Mouse (Mus musculus) midbrain, embryonic 16.5 days (tissue): Measurements from ENCODE around the gene Ttc28. TPM values are rescaled to one million over a fixed set of nuclear protein-coding genes. Genes with fewer than 3 reads are reported as not detected.

Source experiments
- ATAC-seq: fragments of 200-750 bp; cut with Nextera tagmentation; 2 replicates; pipeline ENCODE4 v1.8.0; 2017; ENCODE audit warnings: moderate TSS enrichment
- H3K27ac ChIP-seq: fragments of 300-500 bp; sonication (generic); 2 replicates; pipeline ENCODE4 v1.5.1; 2014; ENCODE audit warnings: mild to moderate bottlenecking, low read length, mixed read lengths
- H3K27me3 ChIP-seq: fragments of 300-500 bp; sonication (generic); 2 replicates; pipeline ENCODE4 v1.6.1; 2014; ENCODE audit warnings: low read depth, low read length, mixed read lengths; ENCODE audit not compliant: control insufficient read depth, insufficient read depth
- H3K36me3 ChIP-seq: fragments of 300-500 bp; sonication (generic); 2 replicates; pipeline ENCODE4 v1.6.1; 2014; ENCODE audit warnings: mild to moderate bottlenecking, low read length, moderate library complexity, mixed read lengths; ENCODE audit not compliant: control insufficient read depth, insufficient read depth
- H3K4me1 ChIP-seq: fragments of 300-500 bp; sonication (generic); 2 replicates; pipeline ENCODE4 v1.6.1; 2014; ENCODE audit warnings: mild to moderate bottlenecking, low read length, mixed read lengths; ENCODE audit not compliant: control insufficient read depth, insufficient read depth
- H3K4me2 ChIP-seq: fragments of 300-500 bp; sonication (generic); 2 replicates; pipeline ENCODE4 v1.6.1; 2014; ENCODE audit warnings: mild to moderate bottlenecking, low read length, mixed read lengths
- H3K4me3 ChIP-seq: fragments of 300-500 bp; sonication (generic); 2 replicates; pipeline ENCODE4 v1.5.1; 2014; ENCODE audit warnings: low read depth, mild to moderate bottlenecking, low read length, moderate library complexity, mixed read lengths
- H3K9ac ChIP-seq: fragments of 300-500 bp; sonication (generic); 2 replicates; pipeline ENCODE4 v1.6.1; 2014; ENCODE audit warnings: low read depth, low read length, mixed read lengths
- H3K9me3 ChIP-seq: fragments of 300-500 bp; sonication (generic); replicated peaks from 2 replicates; pipeline ENCODE4 v1.6.1; 2014; ENCODE audit warnings: mild to moderate bottlenecking, low read length, mixed read lengths; ENCODE audit not compliant: control insufficient read depth, poor library complexity, severe bottlenecking
- WGBS: fragments of 180-500 bp; shearing (Covaris S2); extraction: QIAGEN DNeasy Blood & Tissue Kit; methylation state at CpG from one replicate; pipeline ENCODE4 v1.1.7; 2014; 5-methylcytosine and 5-hydroxymethylcytosine counted together
- polyA plus RNA-seq: library from polyadenylated mRNA; unstranded; fragments of >200 nt; fragmentation: Nextera tagmentation; extraction: Ambion mirVana; gene quantifications from 2 replicates; pipeline ENCODE4 v1.2.1, GENCODE M21; 2015

Gene Ttc28
- polyA plus RNA-seq, 1 experiment from 2014 or later = 16.6 TPM

GRCm38 (mm10) chr5:111017319-111017718 lies 137.7 kb downstream of the Ttc28 start:
- WGBS = 77% methylated on average over 4 of the region's 4 CpGs
- no peak overlapping the region for H3K4me2 ChIP-seq
- no peaks in the 10 kb centered on the region for H3K9me3 ChIP-seq
- no peak overlapping the region for H3K4me3 ChIP-seq
- H3K9ac ChIP-seq = no peak overlapping the region
- ATAC-seq = no peak
- H3K4me1 ChIP-seq = peaks cover 19% of the 10 kb centered on the region
- no peak overlapping the region for H3K27ac ChIP-seq
- no peaks in the 10 kb centered on the region for H3K36me3 ChIP-seq
- H3K27me3 ChIP-seq = no peaks in the 10 kb centered on the region

- H3K27me3 ChIP-seq = no peaks in the 10 kb centered on the region
- H3K4me3 ChIP-seq = no peak overlapping the region
- H3K4me2 ChIP-seq = no peak overlapping the region
- ATAC-seq = no peak
- no peaks in the 10 kb centered on the region for H3K36me3 ChIP-seq
- no peak overlapping the region for H3K9ac ChIP-seq
- peak overlapping the region; percentile 27; the same call in 1 of the 2 replicates for H3K27ac ChIP-seq
- H3K4me1 ChIP-seq = peaks cover 53% of the 10 kb centered on the region
- 87% methylated on average over 9 of the region's 9 CpGs for WGBS
- no peaks in the 10 kb centered on the region for H3K9me3 ChIP-seq
Observed at GRCm38 (mm10) chr5:111022339-111022738, 142.7 kb downstream of the Ttc28 start.

DNA sequence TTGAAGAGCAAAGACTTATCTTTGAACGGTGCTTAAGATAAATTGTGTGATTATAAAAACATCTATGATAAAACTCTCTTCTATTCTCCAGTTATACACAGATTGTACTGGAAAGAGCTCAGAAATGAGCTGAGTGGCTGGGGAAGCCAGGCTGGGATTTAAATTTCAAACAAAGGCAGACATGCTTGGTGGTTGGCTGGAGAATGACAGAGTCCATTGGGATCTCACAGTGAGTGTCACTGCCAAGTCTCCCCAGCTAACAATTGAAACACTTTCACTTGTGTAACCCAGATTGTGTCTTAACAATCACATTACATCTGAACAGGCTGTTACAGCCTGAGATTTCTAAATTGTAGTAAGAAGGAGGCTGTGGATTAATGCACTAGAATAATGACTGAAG lies 143.3 kb downstream of the Ttc28 start:
- whole genome bisulfite sequencing = 72% methylated on average over 1 of the region's 1 CpGs
- no peak for ATAC-seq
- H3K4me3 ChIP-seq = no peak overlapping the region
- H3K4me2 ChIP-seq = no peak overlapping the region
- H3K9me3 ChIP-seq = no peaks in the 10 kb centered on the region
- peaks cover 59% of the 10 kb centered on the region for H3K4me1 ChIP-seq
- no peaks in the 10 kb centered on the region for H3K36me3 ChIP-seq
- H3K9ac ChIP-seq = no peak overlapping the region
- peak overlapping the region; percentile 27; the same call in 1 of the 2 replicates for H3K27ac ChIP-seq
- H3K27me3 ChIP-seq = no peaks in the 10 kb centered on the region

GRCm38 (mm10) chr5:111024621-111025020 lies 145.0 kb downstream of the Ttc28 start:
- Histone ChIP-seq H3K27ac (peak overlapping the region; percentile 14), H3K9ac (no peak overlapping the region), H3K27me3 (no peaks in the 10 kb centered on the region), H3K36me3 (no peaks in the 10 kb centered on the region), H3K9me3 (no peaks in the 10 kb centered on the region), H3K4me2 (no peak overlapping the region), H3K4me3 (no peak overlapping the region), H3K4me1 (peaks cover 67% of the 10 kb centered on the region)
- 66% methylated on average over 13 of the region's 13 CpGs for WGBS
- peak; percentile 54 for ATAC-seq

DNA sequence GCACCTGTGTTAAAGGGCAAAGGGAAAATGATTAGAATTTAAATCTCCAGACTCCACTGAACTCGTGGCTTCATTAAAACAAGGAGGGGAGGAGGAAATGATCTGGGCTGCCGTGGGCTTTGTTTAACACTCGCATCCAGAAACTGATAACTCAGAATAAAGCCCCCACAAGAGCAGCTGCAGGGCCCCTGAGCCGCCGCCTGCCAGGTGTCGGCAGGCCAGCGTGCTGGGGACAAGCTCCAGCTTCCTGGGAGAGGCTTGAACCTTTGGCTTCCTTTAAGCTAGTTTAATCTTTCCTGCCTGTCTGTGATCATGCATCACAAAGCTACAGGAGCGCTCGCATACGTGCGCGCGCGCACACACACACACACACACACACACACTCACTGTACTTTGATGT lies 145.9 kb downstream of the Ttc28 start:
- ATAC-seq = no peak
- Histone ChIP-seq H3K4me3 (no peak overlapping the region), H3K27me3 (no peaks in the 10 kb centered on the region), H3K9me3 (no peaks in the 10 kb centered on the region), H3K36me3 (no peaks in the 10 kb centered on the region), H3K27ac (peak overlapping the region; percentile 14), H3K9ac (peak overlapping the region; percentile 22; the same call in 1 of the 2 replicates), H3K4me1 (peaks cover 67% of the 10 kb centered on the region), H3K4me2 (no peak overlapping the region)
- WGBS = 28% methylated on average over 14 of the region's 14 CpGs

DNA sequence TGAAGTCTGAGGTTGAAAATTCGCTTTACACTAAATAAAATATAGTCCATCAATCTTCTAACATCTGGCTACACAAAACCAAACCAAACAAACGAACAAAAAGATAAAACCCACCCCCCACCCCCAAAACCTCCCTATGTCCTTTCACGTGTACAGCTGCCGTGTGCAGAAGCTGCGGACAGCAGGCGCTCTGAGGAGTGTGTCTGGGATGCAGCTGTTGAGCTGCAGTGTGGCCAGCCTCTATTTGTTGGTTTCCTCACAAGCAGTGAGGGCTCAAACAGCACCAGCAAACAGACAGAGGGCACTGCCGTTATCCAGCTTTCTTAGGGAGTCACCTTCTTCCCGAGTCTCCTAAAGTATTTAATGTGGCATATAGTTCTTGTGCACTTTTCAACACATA lies 146.6 kb downstream of the Ttc28 start:
- H3K4me3 ChIP-seq = no peak overlapping the region
- H3K4me1 ChIP-seq = peaks cover 67% of the 10 kb centered on the region
- no peaks in the 10 kb centered on the region for H3K9me3 ChIP-seq
- ATAC-seq = no peak
- 48% methylated on average over 8 of the region's 8 CpGs for WGBS
- no peaks in the 10 kb centered on the region for H3K36me3 ChIP-seq
- no peak overlapping the region for H3K27ac ChIP-seq
- H3K9ac ChIP-seq = no peak overlapping the region
- H3K27me3 ChIP-seq = no peaks in the 10 kb centered on the region
- no peak overlapping the region for H3K4me2 ChIP-seq

GRCm38 (mm10) chr5:111028340-111028739 lies 148.7 kb downstream of the Ttc28 start:
- Histone ChIP-seq H3K27ac (no peak overlapping the region), H3K4me3 (no peak overlapping the region), H3K4me1 (peaks cover 56% of the 10 kb centered on the region), H3K9ac (no peak overlapping the region), H3K27me3 (no peaks in the 10 kb centered on the region), H3K4me2 (no peak overlapping the region), H3K36me3 (no peaks in the 10 kb centered on the region), H3K9me3 (no peaks in the 10 kb centered on the region)
- no peak for ATAC-seq
- 69% methylated on average over 4 of the region's 4 CpGs for WGBS

DNA sequence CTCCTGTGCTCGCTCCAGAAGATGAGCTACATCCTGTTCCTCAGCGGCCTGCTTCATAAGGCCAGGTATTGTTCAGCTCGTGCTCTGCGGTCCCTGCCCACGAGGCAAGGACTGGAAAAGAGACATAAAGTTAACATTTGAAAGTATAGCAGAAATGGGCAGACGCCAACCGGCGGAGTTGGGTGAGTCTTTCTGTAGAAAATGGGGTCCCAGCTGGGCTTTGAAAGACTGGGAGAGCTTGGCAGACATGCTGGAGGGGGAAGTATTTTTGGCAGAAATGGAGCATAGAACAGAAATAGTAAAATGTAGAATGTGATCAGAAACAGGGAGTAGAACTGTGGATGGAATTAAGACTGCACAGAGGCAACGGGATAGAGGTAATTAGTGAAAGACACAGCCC lies 149.3 kb downstream of the Ttc28 start:
- ATAC-seq = no peak
- Histone ChIP-seq H3K4me1 (peaks cover 50% of the 10 kb centered on the region), H3K9me3 (no peaks in the 10 kb centered on the region), H3K9ac (no peak overlapping the region), H3K4me2 (no peak overlapping the region), H3K36me3 (no peaks in the 10 kb centered on the region), H3K27me3 (no peaks in the 10 kb centered on the region), H3K4me3 (no peak overlapping the region), H3K27ac (no peak overlapping the region)
- 83% methylated on average over 9 of the region's 9 CpGs for WGBS

DNA sequence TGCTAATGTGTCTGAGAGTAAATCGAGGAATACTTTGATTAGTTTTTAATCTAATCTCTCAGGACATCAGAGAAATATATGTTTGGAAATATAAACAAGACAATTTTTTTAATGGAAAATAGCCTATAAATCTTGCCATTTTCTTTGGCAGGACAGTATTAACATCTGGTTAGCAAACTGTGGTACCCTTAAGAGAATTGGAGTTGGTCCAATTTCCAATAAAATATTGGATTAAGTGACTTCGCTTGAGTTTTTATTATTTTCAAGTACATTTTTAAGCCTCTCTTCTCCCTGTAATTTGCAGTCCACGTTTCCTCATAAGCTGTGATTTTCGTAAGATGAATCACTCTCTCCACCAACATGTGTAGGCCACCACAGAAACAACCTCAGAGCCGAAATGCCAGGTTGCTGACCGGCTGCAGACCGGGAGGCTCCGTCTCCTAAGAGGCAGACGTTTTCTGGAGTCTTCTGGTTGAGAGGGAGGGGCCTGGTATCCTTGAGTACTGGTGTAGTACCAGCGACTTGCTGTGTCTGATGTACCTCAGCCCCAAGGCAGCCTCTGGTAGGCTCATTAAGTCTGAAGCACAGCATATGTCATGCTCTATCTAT lies 153.2 kb downstream of the Ttc28 start:
- Histone ChIP-seq H3K36me3 (no peaks in the 10 kb centered on the region), H3K9me3 (no peaks in the 10 kb centered on the region), H3K9ac (no peak overlapping the region), H3K4me1 (peaks cover 21% of the 10 kb centered on the region), H3K4me2 (no peak overlapping the region), H3K27ac (no peak overlapping the region), H3K27me3 (no peaks in the 10 kb centered on the region), H3K4me3 (no peak overlapping the region)
- 74% methylated on average over 10 of the region's 10 CpGs for WGBS
- ATAC-seq = no peak
